ENCODE assay signal across 7 mouse cellular contexts in genomic region chr6:86669240-86669727, GRCm38 (mm10). TPM values are rescaled to one million over a fixed set of nuclear protein-coding genes. Genes with fewer than 3 reads are reported as not detected.
DNase-seq lines count a peak whose midpoint lies in the region; ATAC-seq lines count a peak whose summit lies in the region.

No protein-coding gene starts in this region.

- peak overlapping the region; percentile 76 for H3K4me2 ChIP-seq in intestine, embryonic 16.5 days (ENCODE audit: low read depth, low read length)
- peak overlapping the region; percentile 89 for H3K4me2 ChIP-seq in midbrain, embryonic 11.5 days

- H3K4me3 ChIP-seq in intestine, embryonic 16.5 days (ENCODE audit: low read length): peak overlapping the region; percentile 81
- peak overlapping the region; percentile 73 for H3K4me3 ChIP-seq in midbrain, embryonic 11.5 days (ENCODE audit: low read depth, low read length)

- intact Hi-C loops in left cerebral cortex, postnatal 36 days (cut with DNase I): loop anchor here (5.0 kb wide), 2 partner anchors 142 to 197 kb away; partner anchors contain the start of gene Pcbp1

- no peaks in the 10 kb centered on the region for H3K9me3 ChIP-seq in intestine, embryonic 16.5 days (ENCODE audit: control insufficient read depth, low read length)
- H3K9me3 ChIP-seq in midbrain, embryonic 11.5 days (ENCODE audit: control insufficient read depth, low read length): no peaks in the 10 kb centered on the region

- H3K4me1 ChIP-seq in intestine, embryonic 16.5 days (ENCODE audit: control insufficient read depth, insufficient read depth, low read length): peaks cover 29% of the 10 kb centered on the region
- peaks cover 18% of the 10 kb centered on the region for H3K4me1 ChIP-seq in midbrain, embryonic 11.5 days (ENCODE audit: control insufficient read depth, insufficient read depth, low read length)

- peak; percentile 100 for ATAC-seq in intestine, embryonic 16.5 days
- ATAC-seq in midbrain, embryonic 11.5 days (ENCODE audit: low FRiP score): peak; percentile 100

- H3K36me3 ChIP-seq in intestine, embryonic 16.5 days (ENCODE audit: control insufficient read depth, insufficient read depth, low read length): peaks cover 4% of the 10 kb centered on the region; the same call in 1 of the 2 replicates
- peaks cover 2% of the 10 kb centered on the region for H3K36me3 ChIP-seq in midbrain, embryonic 11.5 days (ENCODE audit: control insufficient read depth, insufficient read depth, low read length)

- peak; percentile 100 for DNase-seq in adrenal gland, adult 8-10 months
- DNase-seq in embryo, embryonic 9.5 days (ENCODE audit: extremely low spot score): peak; percentile 99
- peak; percentile 100 for DNase-seq in gastrocnemius, postnatal 4 days (ENCODE audit: low spot score in 2 of 2)
- peak; percentile 100 for DNase-seq in left cerebral cortex, postnatal 36 days (ENCODE audit: low spot score in 2 of 2)
- peak; percentile 99 for DNase-seq in midbrain, embryonic 11.5 days (ENCODE audit: low spot score, missing footprints)
- DNase-seq in skeletal muscle tissue, adult 2 months (ENCODE audit: low read depth, low spot score): peak; percentile 100

- under 1% methylated on average over 34 of the region's 37 CpGs for WGBS in intestine, embryonic 16.5 days
- under 1% methylated on average over 34 of the region's 37 CpGs for WGBS in midbrain, embryonic 11.5 days

- H3K27ac ChIP-seq in intestine, embryonic 16.5 days (ENCODE audit: low read length): peak overlapping the region; percentile 38
- H3K27ac ChIP-seq in midbrain, embryonic 11.5 days (ENCODE audit: low read depth, low read length): no peak overlapping the region; the same call in 1 of the 2 replicates

- H3K9ac ChIP-seq in intestine, embryonic 16.5 days (ENCODE audit: low read depth, low read length): peak overlapping the region; percentile 72
- peak overlapping the region; percentile 52 for H3K9ac ChIP-seq in midbrain, embryonic 11.5 days (ENCODE audit: low read length)

- H3K27me3 ChIP-seq in intestine, embryonic 16.5 days (replicated peaks; ENCODE audit: control insufficient read depth, insufficient read depth, low read length): no peaks in the 10 kb centered on the region
- no peaks in the 10 kb centered on the region for H3K27me3 ChIP-seq in midbrain, embryonic 11.5 days (ENCODE audit: control insufficient read depth, insufficient read depth, low read length)

RNA-seq across cellular contexts. Expression of gene Mxd1, which starts 0.3 kb away (rescaled TPM):
- 10 to 100 TPM in 2 of 4 experiments, 1 to 10 TPM in 2; 8.5 to 14.1 (median 10.5) TPM for total RNA-seq in adrenal gland, adult 8-10 months (2022)
- total RNA-seq in gastrocnemius, postnatal 4 days (2021): 1 to 10 TPM; 6.7 to 9.8 TPM
- polyA plus RNA-seq in intestine, embryonic 16.5 days (2015; fragmentation: Nextera tagmentation; extraction: Ambion mirVana): 15.0 and 19.7 TPM in 2 replicates
- 10 to 100 TPM; 24.5 to 25.9 TPM for total RNA-seq in left cerebral cortex, postnatal 36 days (2021)
- 16.7 and 18.4 TPM in 2 replicates for polyA plus RNA-seq in midbrain, embryonic 11.5 days (2014; fragmentation: Nextera tagmentation; extraction: Ambion mirVana)

RNA-seq across cellular contexts. Expression of gene Snrnp27, which starts 15.0 kb away (rescaled TPM):
- 10 to 100 TPM; 54.4 to 57.5 (median 55.9) TPM for total RNA-seq in adrenal gland, adult 8-10 months (2022)
- total RNA-seq in gastrocnemius, postnatal 4 days (2021): 10 to 100 TPM; 80.8 to 86.3 TPM
- 85.1 and 85.3 TPM in 2 replicates for polyA plus RNA-seq in intestine, embryonic 16.5 days (2015; fragmentation: Nextera tagmentation; extraction: Ambion mirVana)
- total RNA-seq in left cerebral cortex, postnatal 36 days (2021): 10 to 100 TPM; 52.6 to 58.8 TPM
- 137 and 160 TPM in 2 replicates for polyA plus RNA-seq in midbrain, embryonic 11.5 days (2014; fragmentation: Nextera tagmentation; extraction: Ambion mirVana)

RNA-seq across cellular contexts. Expression of gene Asprv1, which starts 41.3 kb away (rescaled TPM):
- total RNA-seq in adrenal gland, adult 8-10 months (2022): under 1 TPM in 3 of 4 experiments, not detected in 1; 0.15 to 0.86 (median 0.83) TPM
- total RNA-seq in gastrocnemius, postnatal 4 days (2021): under 1 TPM; 0.42 to 0.67 TPM
- 0.73 and 1.1 TPM in 2 replicates for polyA plus RNA-seq in intestine, embryonic 16.5 days (2015; fragmentation: Nextera tagmentation; extraction: Ambion mirVana)
- total RNA-seq in left cerebral cortex, postnatal 36 days (2021): 1 to 10 TPM in 1 of 2 experiments, under 1 TPM in 1; 0.86 to 2.4 TPM
- polyA plus RNA-seq in midbrain, embryonic 11.5 days (2014; fragmentation: Nextera tagmentation; extraction: Ambion mirVana): 0.37 and 0.68 TPM in 2 replicates
